Mouse (Mus musculus): ENCODE measurements around the gene Clvs2.

Gene Clvs2

GRCm38 (mm10) chr10:33624131-33624879, at the start of gene Clvs2:
Clvs2 (minus strand) TSS chr10:33624769.
- no peak for DNase-seq (ENCODE audit: extremely low read depth, low read depth, low spot score)

DNA sequence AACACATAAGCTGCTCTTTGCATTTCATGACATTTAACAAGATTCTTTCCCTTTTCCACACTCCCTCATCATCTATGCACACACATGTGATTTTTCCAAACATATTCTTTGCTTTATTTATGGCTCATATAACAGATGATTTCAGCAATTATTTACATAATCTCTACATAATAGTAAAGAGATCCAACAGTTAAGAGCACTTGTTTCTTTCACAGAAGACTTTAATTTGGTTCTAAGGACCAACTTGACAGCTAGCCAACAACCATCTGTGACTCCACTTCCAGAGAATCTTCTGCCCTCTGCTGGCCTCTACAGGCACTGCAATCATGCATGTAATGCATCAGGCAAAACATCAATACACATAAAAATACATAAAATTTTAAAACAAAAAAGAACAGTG, 28.6 kb upstream of the Clvs2 start:
- DNase-seq (ENCODE audit: extremely low read depth, low read depth, low spot score): no peak

GRCm38 (mm10) chr10:33623577-33623991, 985 bp downstream of the Clvs2 start:
- DNase-seq (ENCODE audit: extremely low read depth, low read depth, low spot score): no peak

GRCm38 (mm10) chr10:33622700-33623099, 1.9 kb downstream of the Clvs2 start:
- no peak for DNase-seq (ENCODE audit: extremely low read depth, low read depth, low spot score)

GRCm38 (mm10) chr10:33616207-33616606, 8.4 kb downstream of the Clvs2 start:
- no peak for DNase-seq (ENCODE audit: extremely low read depth, low read depth, low spot score)

DNA sequence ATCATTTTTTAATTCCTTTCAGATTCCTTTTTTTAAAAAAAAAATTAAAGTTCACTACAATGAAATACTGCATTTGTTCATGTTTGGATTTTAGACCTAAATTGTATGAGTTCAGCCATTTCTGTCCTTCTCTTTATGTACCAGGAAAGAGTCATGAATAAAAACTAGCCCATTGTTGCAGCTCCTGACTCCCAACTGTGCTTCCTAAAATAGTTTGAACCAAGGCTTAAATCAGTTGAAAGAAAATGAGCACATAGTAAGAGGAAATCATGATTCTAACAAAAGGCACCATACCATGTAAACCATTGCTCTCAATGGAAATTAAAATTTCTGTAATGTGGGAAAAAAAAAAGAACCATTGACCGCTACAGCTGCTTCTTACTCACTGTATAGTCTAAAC, 11.4 kb downstream of the Clvs2 start:
- DNase-seq (ENCODE audit: extremely low read depth, low read depth, low spot score): no peak

GRCm38 (mm10) chr10:33592732-33593131, 31.8 kb downstream of the Clvs2 start:
- DNase-seq (ENCODE audit: extremely low read depth, low read depth, low spot score): no peak

DNA sequence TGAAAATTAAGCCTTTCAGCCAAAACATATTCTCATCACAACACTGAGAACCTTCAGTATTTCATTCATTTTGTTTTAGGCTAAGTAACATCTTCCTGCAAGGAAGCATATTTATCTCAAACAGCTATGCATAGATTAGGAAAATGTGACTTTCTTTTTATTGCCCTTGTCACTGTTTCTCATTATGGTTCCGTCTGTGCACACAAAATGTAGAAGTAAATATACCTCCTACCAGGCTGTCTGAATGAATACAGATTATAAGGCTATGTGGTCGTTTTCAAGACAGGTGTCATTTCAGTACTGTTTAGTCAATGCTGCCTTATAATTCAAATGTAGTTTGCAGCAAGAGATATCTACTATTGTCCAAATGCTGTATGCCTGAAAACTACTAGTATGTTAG, 35.8 kb downstream of the Clvs2 start:
- DNase-seq (ENCODE audit: extremely low read depth, low read depth, low spot score): no peak

DNA sequence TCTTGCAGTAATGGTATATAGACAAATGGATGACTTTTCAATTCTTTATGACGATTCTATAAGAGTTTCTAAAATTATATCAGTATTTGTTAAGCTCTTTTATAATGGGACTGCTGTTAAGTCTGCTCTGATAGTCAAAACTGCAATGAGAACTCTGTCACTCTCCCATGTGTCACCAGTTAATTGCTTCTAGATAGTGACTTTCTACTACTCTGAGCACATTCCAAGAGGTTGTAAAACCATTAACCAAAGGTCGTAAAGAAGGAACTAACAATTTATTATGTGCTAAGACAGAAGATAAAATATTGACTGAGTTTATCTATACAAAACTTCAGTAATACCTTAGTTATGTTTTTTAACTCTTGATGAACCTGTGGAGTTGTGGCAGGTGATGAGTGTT, 37.5 kb downstream of the Clvs2 start:
- no peak for DNase-seq (ENCODE audit: extremely low read depth, low read depth, low spot score)

DNA sequence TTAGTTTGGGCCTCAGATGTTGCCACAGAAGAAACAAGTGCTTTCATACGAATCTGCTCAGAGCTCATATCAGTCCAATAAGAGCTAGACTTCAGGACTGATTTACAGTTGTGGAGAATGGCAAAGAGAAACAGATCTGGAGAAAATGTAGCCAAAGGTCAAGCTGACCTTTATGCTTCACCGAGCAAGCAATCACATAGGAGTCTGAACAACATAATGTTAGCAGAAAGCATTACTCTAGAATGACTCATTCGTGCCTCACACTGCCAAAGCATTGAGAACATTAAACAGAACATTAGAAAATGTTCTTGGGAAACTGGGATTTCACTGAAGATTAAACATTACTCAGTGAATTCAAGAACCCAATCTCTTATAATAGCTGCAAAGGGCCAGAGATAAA, 66.5 kb downstream of the Clvs2 start:
- no peak for DNase-seq (ENCODE audit: extremely low read depth, low read depth, low spot score)

GRCm38 (mm10) chr10:33540331-33540730, 84.2 kb downstream of the Clvs2 start:
- DNase-seq (ENCODE audit: extremely low read depth, low read depth, low spot score): no peak
